Mouse (Mus musculus) lung, embryonic 15.5 days (tissue): ENCODE data around the gene Macf1. TPM values are rescaled to one million over a fixed set of nuclear protein-coding genes. Genes with fewer than 3 reads are reported as not detected.
A peak's percentile ranks its signal among the peaks of the same experiment; 100 is the strongest.

Source experiments
- ATAC-seq: fragments of 200-750 bp; cut with Nextera tagmentation; 2 replicates; pipeline ENCODE4 v1.8.0; 2017; ENCODE audit warnings: moderate number of reproducible peaks, borderline replicate concordance; ENCODE audit not compliant: low FRiP score, low TSS enrichment; ENCODE audit errors: extremely low read depth
- H3K27ac ChIP-seq: fragments of 300-500 bp; sonication (generic); 2 replicates; pipeline ENCODE4 v1.5.1; 2015; ENCODE audit warnings: moderate library complexity, mild to moderate bottlenecking, inconsistent platforms
- H3K27me3 ChIP-seq: fragments of 300-500 bp; sonication (generic); 2 replicates; pipeline ENCODE4 v1.6.1; 2015; ENCODE audit warnings: inconsistent platforms
- H3K36me3 ChIP-seq: fragments of 300-500 bp; sonication (generic); 2 replicates; pipeline ENCODE4 v1.6.1; 2015; ENCODE audit warnings: inconsistent platforms
- H3K4me1 ChIP-seq: fragments of 300-500 bp; sonication (generic); 2 replicates; pipeline ENCODE4 v1.6.1; 2015; ENCODE audit warnings: inconsistent platforms
- H3K4me2 ChIP-seq: fragments of 300-500 bp; sonication (generic); 2 replicates; pipeline ENCODE4 v1.6.1; 2015; ENCODE audit warnings: inconsistent platforms, mild to moderate bottlenecking, moderate library complexity
- H3K4me3 ChIP-seq: fragments of 300-500 bp; sonication (generic); 2 replicates; pipeline ENCODE4 v1.5.1; 2015; ENCODE audit warnings: mild to moderate bottlenecking, inconsistent platforms
- H3K9ac ChIP-seq: fragments of 300-500 bp; sonication (generic); 2 replicates; pipeline ENCODE4 v1.6.1; 2015; ENCODE audit warnings: inconsistent platforms
- H3K9me3 ChIP-seq: fragments of 300-500 bp; sonication (generic); 2 replicates; pipeline ENCODE4 v1.6.1; 2016; ENCODE audit warnings: inconsistent platforms
- WGBS: fragments of 180-500 bp; shearing (Covaris S2); methylation state at CpG from one replicate; pipeline ENCODE4 v1.1.7; 2015; 5-methylcytosine and 5-hydroxymethylcytosine counted together
- polyA plus RNA-seq: library from polyadenylated mRNA; unstranded; fragments of >200 nt; fragmentation: Nextera tagmentation; extraction: Ambion mirVana; gene quantifications from 2 replicates; pipeline ENCODE4 v1.2.1, GENCODE M21; 2015

The Macf1 gene
- polyA plus RNA-seq, result 64.2 and 73.1 TPM in 2 replicates

DNA sequence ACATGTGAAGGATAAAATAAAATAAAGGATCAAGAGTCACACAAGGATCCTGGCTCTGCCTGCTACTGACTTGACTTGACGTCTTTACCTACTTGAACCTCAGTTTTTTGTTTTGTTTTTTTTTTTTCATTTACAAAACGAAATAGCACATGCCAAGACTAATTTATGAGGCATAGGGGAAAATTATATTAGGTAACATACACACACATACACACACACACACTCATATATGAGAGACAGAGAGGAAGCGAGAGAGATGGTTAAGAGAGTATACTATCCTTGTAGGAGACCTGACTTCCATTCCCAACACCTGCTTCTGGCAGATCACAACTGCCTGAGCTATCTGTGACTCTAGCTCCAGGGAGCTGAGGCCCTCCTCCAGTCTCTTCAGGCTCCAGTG lies at the start of gene Macf1:
TSS of gene Macf1 (minus strand) at position 101 of the 400 bp plus-strand sequence.
- Histone ChIP-seq H3K9ac (no peak within 1 kb of the TSS), H3K4me3 (no peak within 1 kb of the TSS), H3K27ac (no peak within 1 kb of the TSS), H3K4me1 (peaks cover 11% of the 10 kb centered on the region), H3K9me3 (no peaks in the 10 kb centered on the region), H3K27me3 (peaks cover 19% of the 10 kb centered on the region), H3K36me3 (no peaks in the 10 kb centered on the region), H3K4me2 (no peak within 1 kb of the TSS)
- 79% methylated on average over 3 of the region's 3 CpGs for WGBS
- no peak for ATAC-seq

DNA sequence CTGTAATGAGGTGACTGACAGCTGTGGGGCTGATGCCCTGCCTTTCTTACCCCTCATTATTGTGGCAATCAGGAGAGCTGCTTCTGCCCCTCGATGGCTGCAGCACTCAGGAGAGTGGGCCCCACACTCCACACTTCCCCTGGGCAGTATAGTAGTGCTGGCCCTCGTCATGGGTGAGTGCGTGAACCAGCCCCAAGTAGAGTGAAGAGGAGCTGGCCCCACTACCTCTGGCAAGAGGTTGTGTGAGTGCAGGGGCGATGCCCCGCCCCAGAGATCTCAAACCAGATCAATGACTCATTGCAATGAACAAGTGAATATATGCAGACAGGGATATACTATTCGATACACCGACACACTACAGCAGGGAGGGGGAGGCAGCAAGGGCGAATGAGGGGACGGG lies 49.4 kb upstream of the Macf1 start:
- H3K4me1 ChIP-seq, result no peaks in the 10 kb centered on the region
- ATAC-seq, result no peak; the same call in 1 of the 2 replicates
- WGBS, result 88% methylated on average over 9 of the region's 9 CpGs

DNA sequence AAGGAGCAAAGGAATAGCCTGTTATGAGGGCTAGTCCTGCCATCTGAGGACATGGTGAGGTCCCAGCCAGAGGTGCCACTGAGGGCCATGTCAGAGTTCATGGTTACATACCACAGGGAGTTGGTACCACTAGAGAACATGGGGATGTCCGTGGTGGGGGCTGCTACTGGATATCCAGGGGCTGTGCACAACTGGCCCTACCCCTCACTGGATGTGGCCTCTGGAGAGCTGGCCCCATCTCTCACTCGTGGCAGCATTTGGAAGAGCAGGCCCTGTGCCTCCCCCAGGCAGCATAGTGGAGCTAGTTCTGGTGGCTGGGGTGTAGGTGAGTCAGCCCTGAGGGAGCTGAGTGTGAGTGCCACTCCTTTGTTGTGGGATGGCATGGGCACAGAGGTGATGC lies 48.8 kb upstream of the Macf1 start:
- Histone ChIP-seq H3K4me3 (no peak overlapping the region), H3K36me3 (peaks cover 15% of the 10 kb centered on the region), H3K9me3 (no peaks in the 10 kb centered on the region), H3K27ac (no peak overlapping the region), H3K9ac (no peak overlapping the region), H3K4me2 (no peak overlapping the region), H3K27me3 (no peaks in the 10 kb centered on the region), H3K4me1 (no peaks in the 10 kb centered on the region)
- 70% methylated on average over 2 of the region's 2 CpGs for WGBS
- ATAC-seq, result no peak

More for the DNA sequence above, 49.4 kb upstream of the Macf1 start:
- Histone ChIP-seq H3K27ac (no peak overlapping the region), H3K27me3 (no peaks in the 10 kb centered on the region), H3K36me3 (peaks cover 21% of the 10 kb centered on the region), H3K9ac (no peak overlapping the region), H3K4me2 (no peak overlapping the region), H3K4me3 (no peak overlapping the region), H3K9me3 (no peaks in the 10 kb centered on the region)

DNA sequence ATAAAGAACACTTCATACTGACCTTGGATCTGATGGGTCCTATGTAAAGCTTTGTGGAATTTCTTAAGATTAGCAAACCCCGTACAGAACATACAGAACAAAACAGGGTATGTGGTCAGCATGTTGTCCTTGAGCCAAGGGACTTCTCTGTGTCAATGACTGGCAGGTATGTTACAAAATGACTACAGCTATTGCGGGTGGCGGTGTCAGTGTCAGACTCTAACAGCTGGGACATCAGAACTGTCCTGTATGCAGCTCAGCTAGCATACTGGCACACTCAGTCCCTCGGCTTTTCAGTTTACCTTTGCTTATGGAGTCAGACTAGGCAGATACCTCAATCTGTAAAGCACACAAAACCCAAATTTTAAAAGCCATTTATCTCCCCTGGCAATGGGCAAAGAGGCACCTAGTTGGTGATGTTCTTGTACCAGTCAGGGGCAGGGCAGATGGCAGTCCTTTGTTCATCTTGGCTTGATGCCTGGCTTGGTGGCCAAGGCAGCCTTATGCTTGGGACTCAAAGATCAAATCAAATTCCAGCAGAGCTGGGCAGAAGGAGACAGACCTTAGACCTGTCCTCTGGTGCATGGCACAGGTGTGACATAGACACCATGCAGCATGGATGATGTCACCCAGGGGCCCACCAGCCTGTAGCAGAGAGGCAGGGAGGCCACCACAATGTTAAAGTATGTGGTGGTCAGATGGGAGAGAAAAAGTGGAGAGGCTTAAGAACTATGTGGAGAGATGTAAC lies 48.2 kb upstream of the Macf1 start:
- no peaks in the 10 kb centered on the region for H3K27me3 ChIP-seq
- H3K9me3 ChIP-seq, result no peaks in the 10 kb centered on the region
- H3K9ac ChIP-seq, result no peak overlapping the region
- no peaks in the 10 kb centered on the region for H3K4me1 ChIP-seq
- H3K27ac ChIP-seq, result no peak overlapping the region
- no peak overlapping the region for H3K4me2 ChIP-seq
- ATAC-seq, result no peak
- 82% methylated on average over 4 of the region's 4 CpGs for WGBS
- H3K4me3 ChIP-seq, result no peak overlapping the region
- H3K36me3 ChIP-seq, result peaks cover 12% of the 10 kb centered on the region

DNA sequence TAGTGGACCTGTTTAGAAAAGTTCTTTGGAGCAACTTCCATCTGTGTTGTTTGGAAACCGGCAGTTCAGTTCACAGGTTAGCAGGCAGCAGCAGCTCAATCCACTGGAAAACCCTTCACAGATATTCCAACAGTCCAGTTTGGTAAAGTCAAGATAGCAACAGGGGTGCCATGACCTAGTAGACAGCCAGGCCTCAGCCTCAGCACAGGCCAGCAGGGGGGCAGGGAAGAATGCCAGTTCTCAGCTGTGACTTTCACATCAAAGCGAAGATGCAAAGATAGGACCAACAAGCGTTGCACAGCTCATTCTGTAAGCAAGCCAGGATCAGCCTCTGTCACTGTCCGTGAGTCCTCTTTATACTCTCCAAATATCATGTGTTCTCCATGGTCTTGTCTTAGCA lies 37.6 kb upstream of the Macf1 start:
- H3K36me3 ChIP-seq, result no peaks in the 10 kb centered on the region
- H3K4me1 ChIP-seq, result peaks cover 3% of the 10 kb centered on the region
- 75% methylated on average over 4 of the region's 4 CpGs for WGBS
- H3K4me2 ChIP-seq, result no peak overlapping the region
- H3K4me3 ChIP-seq, result no peak overlapping the region
- no peak overlapping the region for H3K27ac ChIP-seq
- H3K9ac ChIP-seq, result no peak overlapping the region
- no peaks in the 10 kb centered on the region for H3K9me3 ChIP-seq
- H3K27me3 ChIP-seq, result no peaks in the 10 kb centered on the region
- no peak for ATAC-seq

DNA sequence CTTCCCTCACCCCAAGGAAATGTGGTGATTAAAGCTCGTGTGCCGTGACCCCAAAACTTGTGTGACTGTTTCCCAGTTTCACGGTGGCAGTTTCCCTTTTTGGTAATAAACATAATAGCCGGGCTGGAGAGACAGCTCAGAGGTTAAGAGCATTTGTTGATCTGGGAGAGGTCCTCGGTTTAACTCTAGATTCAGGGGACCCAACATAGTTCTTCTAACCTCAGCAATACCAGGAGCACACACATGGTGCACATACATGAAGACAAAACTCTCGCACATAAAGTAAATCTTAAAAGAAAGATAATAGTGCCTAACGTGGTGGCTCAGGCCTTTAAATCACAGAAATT lies 34.2 kb upstream of the Macf1 start:
- peak; percentile 37; the same call in 1 of the 2 replicates for ATAC-seq
- peaks cover 3% of the 10 kb centered on the region for H3K4me1 ChIP-seq
- H3K9ac ChIP-seq, result peak overlapping the region; percentile 51
- peak overlapping the region; percentile 68 for H3K4me2 ChIP-seq
- no peaks in the 10 kb centered on the region for H3K27me3 ChIP-seq
- H3K9me3 ChIP-seq, result no peaks in the 10 kb centered on the region
- peak overlapping the region; percentile 38; the same call in 1 of the 2 replicates for H3K27ac ChIP-seq
- H3K36me3 ChIP-seq, result peaks cover 17% of the 10 kb centered on the region
- WGBS, result 16% methylated on average over 7 of the region's 7 CpGs
- peak overlapping the region; percentile 87 for H3K4me3 ChIP-seq

DNA sequence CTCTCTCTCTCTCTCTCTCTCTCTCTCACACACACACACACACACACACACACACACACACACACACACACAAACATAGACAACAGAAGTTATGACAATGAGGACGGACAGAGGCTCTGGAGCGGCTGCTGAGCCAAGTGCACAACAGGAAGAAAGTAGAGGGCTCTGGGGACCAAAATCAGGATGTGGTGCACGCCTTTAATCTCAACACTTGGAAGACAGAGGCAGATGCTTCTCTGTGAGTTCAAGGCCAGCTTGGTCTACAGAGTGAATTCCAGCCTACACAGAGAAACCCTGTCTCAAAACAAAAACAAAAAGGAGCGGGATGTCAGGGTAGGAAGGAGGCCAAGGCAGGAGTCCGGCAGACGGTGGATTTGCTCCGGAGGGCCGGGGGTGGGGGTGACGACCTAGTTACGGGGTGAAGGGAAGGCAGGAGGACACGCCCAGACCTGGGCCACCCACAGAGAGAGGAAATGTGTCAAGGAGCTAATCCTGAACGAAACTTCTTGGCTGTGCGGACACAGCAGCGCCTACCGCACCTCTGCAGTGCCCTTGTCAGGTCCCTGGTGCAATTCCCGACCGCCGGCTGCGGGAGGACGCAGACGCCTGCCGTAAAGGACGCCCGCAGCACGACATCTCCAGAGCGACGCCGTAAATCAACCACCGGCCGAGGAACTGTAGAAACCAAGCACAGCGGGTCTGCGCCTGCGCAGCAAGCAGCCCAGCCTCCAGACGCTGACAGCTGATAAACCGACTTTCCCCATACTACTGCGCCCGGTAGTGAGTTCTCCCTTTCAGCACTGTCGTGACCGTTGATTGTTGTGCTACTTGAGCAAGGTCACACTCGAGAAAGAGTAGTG lies 33.6 kb upstream of the Macf1 start, which contains the start of gene Ndufs5:
TSS of gene Ndufs5 (minus strand) at position 629 of the 860 bp plus-strand sequence.
- Histone ChIP-seq H3K4me2 (peak within 1 kb of the TSS; percentile 68), H3K36me3 (peaks cover 17% of the 10 kb centered on the region), H3K27me3 (no peaks in the 10 kb centered on the region), H3K27ac (peak within 1 kb of the TSS; percentile 38; the same call in 1 of the 2 replicates), H3K9ac (peak within 1 kb of the TSS; percentile 79), H3K4me1 (peaks cover 3% of the 10 kb centered on the region), H3K9me3 (no peaks in the 10 kb centered on the region), H3K4me3 (peak within 1 kb of the TSS; percentile 87)
- under 1% methylated on average over 40 of the region's 40 CpGs for WGBS
- ATAC-seq, result peak; percentile 95

DNA sequence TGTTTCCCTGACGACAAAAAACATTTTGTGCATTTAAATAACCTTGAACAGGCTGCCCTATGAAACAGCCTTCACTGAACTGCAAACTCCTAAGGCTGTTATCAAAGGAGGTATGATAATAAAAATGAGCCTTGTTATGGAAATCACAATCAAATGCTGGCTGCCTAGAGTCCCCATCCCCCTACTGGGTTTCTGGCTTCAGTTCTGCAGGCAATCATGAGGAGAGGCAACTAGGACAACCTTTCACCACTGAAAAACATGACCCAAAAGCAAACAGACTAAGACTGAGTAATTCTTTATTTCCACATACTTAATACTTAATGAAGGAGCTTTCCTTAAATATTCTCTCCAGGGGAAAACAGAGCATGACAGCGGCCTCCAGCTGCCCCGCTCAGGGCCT lies 28.3 kb upstream of the Macf1 start:
- H3K4me2 ChIP-seq, result no peak overlapping the region
- no peak overlapping the region for H3K4me3 ChIP-seq
- no peak overlapping the region for H3K9ac ChIP-seq
- no peaks in the 10 kb centered on the region for H3K27me3 ChIP-seq
- no peak for ATAC-seq
- 91% methylated on average over 3 of the region's 3 CpGs for WGBS
- no peaks in the 10 kb centered on the region for H3K9me3 ChIP-seq
- no peak overlapping the region for H3K27ac ChIP-seq
- peaks cover 21% of the 10 kb centered on the region for H3K36me3 ChIP-seq
- H3K4me1 ChIP-seq, result peaks cover 3% of the 10 kb centered on the region

DNA sequence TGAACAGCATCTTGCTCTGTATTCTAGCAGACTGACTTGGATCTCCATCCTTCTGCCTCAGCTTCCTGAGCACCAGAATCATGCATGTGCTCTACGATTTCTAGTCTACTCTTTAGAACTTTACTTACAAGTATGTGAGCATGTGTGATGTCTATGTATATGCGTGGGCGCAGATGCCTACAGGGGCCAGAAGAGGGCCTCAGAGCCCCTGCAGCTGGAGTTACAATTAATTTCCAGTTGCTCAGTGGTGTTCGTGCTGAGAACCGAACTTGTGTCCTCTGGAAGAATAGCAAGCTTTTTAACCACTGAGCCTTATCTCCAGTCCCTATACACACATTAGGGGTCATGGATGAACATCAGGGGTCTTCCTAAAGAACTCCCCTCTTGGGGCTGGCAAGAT lies 23.2 kb upstream of the Macf1 start:
- no peak for ATAC-seq

DNA sequence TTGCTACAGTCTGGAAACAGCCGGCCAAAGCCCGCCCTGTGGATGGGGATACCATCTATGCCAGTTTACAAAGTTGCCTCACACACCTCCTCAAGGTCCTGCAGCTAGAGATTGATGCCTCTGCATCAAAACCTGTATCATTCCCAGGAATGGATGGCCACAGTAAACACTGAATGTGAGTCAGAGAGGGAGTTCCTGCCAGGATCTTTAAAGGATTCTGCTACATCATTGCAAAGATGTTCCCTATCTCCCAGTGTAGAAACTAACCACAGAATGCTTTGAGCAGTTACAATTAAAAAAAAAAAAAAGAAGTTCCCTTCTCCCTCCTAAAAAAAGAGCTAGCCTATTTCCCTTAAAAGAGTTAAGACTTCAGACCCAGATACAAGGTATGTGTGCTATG lies 21.2 kb upstream of the Macf1 start:
- no peak for ATAC-seq
- Histone ChIP-seq H3K27me3 (no peaks in the 10 kb centered on the region), H3K27ac (no peak overlapping the region), H3K4me2 (no peak overlapping the region), H3K4me1 (no peaks in the 10 kb centered on the region), H3K4me3 (no peak overlapping the region), H3K9ac (no peak overlapping the region), H3K9me3 (no peaks in the 10 kb centered on the region), H3K36me3 (no peaks in the 10 kb centered on the region)
- WGBS, result 76% methylated on average over 2 of the region's 2 CpGs

More for the DNA sequence above, 23.2 kb upstream of the Macf1 start:
- H3K27me3 ChIP-seq, result no peaks in the 10 kb centered on the region
- peaks cover 3% of the 10 kb centered on the region for H3K36me3 ChIP-seq
- no peak overlapping the region for H3K4me3 ChIP-seq
- no peak overlapping the region for H3K27ac ChIP-seq
- H3K4me2 ChIP-seq, result no peak overlapping the region
- no peaks in the 10 kb centered on the region for H3K4me1 ChIP-seq
- WGBS, result 90% methylated on average over 5 of the region's 5 CpGs
- no peaks in the 10 kb centered on the region for H3K9me3 ChIP-seq
- H3K9ac ChIP-seq, result no peak overlapping the region

DNA sequence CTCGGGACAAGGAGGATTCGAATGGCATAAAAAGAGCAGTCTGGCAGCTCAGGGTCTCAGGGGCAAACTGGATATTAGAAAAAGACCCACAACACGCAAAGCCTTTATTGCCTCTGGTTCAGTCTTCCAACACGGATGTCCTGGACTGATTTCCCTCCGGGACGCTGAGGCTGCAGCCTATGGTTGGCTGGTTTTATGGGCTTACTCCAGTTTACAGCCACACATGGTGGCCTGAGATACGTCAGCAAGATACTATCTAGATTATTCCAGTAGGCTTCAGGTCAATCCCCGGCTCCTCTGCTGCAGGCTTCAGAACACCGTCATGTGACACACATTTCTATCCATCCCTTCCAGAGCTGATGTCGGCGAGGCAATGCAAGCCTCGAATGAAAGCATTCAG lies 9.2 kb upstream of the Macf1 start:
- Histone ChIP-seq H3K4me1 (no peaks in the 10 kb centered on the region), H3K27ac (no peak overlapping the region), H3K9me3 (no peaks in the 10 kb centered on the region), H3K27me3 (no peaks in the 10 kb centered on the region), H3K9ac (no peak overlapping the region), H3K36me3 (no peaks in the 10 kb centered on the region), H3K4me2 (no peak overlapping the region), H3K4me3 (no peak overlapping the region)
- 83% methylated on average over 12 of the region's 12 CpGs for WGBS
- ATAC-seq, result no peak

DNA sequence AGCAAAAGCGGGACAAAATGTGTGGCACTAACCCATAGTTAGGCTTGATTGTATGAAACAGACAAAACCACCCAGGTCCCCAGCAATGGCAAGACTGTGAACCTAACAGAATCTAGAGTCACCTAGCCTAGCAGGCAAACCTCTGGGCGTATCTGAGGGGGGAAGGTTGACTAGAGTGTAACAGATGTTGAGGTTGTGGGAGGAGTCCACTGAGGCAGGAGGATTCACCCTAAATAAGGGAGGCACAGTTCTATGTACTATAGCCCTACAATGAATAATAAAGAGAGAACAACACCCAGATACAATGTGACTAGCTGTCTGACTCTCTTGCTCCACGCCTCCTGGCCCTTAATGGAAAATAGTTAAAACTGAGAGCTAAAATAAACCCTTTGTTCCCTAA lies 7.9 kb upstream of the Macf1 start:
- H3K4me2 ChIP-seq, result no peak overlapping the region
- no peak for ATAC-seq
- H3K27ac ChIP-seq, result no peak overlapping the region
- 78% methylated on average over 3 of the region's 3 CpGs for WGBS
- no peak overlapping the region for H3K9ac ChIP-seq
- 0 out of 2 replicates have a peak, but pooled peaks cover 2% of the 10 kb centered on the region for H3K4me1 ChIP-seq
- no peaks in the 10 kb centered on the region for H3K9me3 ChIP-seq
- no peaks in the 10 kb centered on the region for H3K36me3 ChIP-seq
- no peaks in the 10 kb centered on the region for H3K27me3 ChIP-seq
- H3K4me3 ChIP-seq, result no peak overlapping the region
